Mouse (Mus musculus) kidney, adult 2 months (tissue): Measurements from ENCODE around the gene Tmem9b.

ENCODE experiments used
- CTCF ChIP-seq: fragments of 200-500 bp; conservative IDR thresholded peaks from 2 replicates; pipeline ENCODE4 v1.5.1; 2011; ENCODE audit warnings: low read depth, mild to moderate bottlenecking, control low read depth, low read length, moderate library complexity, mixed read lengths; ENCODE audit not compliant: insufficient read depth, insufficient read length
- POLR2A ChIP-seq: fragments of 200-500 bp; IDR thresholded peaks from one replicate; pipeline ENCODE4 v1.6.1; 2011; ENCODE audit warnings: low read depth, low read length, control low read depth

DNA sequence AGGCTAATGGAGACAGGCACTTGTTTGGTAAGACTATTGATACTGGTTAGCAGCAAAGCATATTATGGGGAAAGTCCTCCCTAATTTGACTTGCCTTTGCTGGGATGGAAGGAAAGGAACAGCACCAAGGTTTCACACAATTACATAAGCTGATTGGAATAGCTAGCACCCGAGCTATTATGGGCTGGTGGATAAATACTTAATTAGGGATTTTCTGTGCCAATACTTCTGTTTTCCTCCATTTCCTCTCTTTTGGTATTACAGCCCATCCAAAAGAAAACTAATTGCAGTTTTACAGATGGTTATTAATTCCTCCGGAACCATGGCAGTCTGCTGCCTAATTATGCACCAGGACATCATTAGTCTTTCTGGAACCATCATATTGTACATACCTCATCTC is 11.3 kb upstream of the Tmem9b start:
- no peak for TF ChIP-seq CTCF
- no peak for TF ChIP-seq POLR2A
